Comparison of ENCODE assay signal across 20 mouse cellular contexts in the genomic region with DNA sequence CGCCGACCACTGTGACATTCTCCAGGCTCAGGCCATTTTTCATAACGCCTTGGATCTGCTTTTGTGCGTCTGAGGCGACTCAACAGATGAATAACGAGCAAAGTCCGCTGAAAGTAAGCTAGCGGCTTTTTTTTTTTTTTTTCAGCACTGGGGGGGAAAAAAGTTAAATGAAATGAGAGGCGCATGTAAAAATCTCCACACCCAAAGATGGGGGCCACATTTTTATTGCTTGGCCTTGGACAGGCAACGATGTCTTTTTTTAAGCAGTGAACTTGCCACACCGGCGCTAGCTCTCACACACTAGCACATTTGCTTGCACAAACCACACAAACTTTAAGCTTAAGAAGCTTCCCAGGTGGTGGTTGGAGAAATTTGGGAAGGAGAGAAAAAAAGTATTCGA. TPM values are rescaled to one million over a fixed set of nuclear protein-coding genes. Genes with fewer than 3 reads are reported as not detected.
DNase-seq lines count a peak whose midpoint lies in the region; ATAC-seq and TF ChIP-seq lines count a peak whose summit lies in the region.
"Had no signal": no experiment of that assay in that cellular context is flagged by ENCODE, and none has a peak within 500 bp of the region (broad histone marks: within the 10 kb centered on the region; RNA-seq: fewer than 3 reads in every experiment).

No protein-coding gene starts in this region.

- H3K4me2 ChIP-seq in forebrain, embryonic 14.5 days (ENCODE audit: low read length): peak overlapping the region; percentile 41
- peak overlapping the region; percentile 48 for H3K4me2 ChIP-seq in hindbrain, embryonic 16.5 days (ENCODE audit: low read length)
- H3K4me2 ChIP-seq in midbrain, postnatal 0 days (ENCODE audit: low read depth, low read length, poor library complexity, severe bottlenecking): 0 out of 2 replicates have a peak overlapping the region, but pooled peaks have one; percentile 18

- 0 out of 2 replicates have a peak overlapping the region, but pooled peaks have one; percentile 25 for H3K9ac ChIP-seq in forebrain, embryonic 14.5 days (ENCODE audit: low read length)
- H3K9ac ChIP-seq in hindbrain, embryonic 16.5 days (ENCODE audit: low read depth, low read length): peak overlapping the region; percentile 27; the same call in 1 of the 2 replicates
- no peak overlapping the region for H3K9ac ChIP-seq in midbrain, postnatal 0 days (replicated peaks; ENCODE audit: low read length, poor library complexity, severe bottlenecking)

- no peak for TF ChIP-seq POLR2A in brain, embryonic 14.5 days (IDR thresholded peaks at IDR 0.05; ENCODE audit: borderline replicate concordance, extremely low read depth, insufficient read depth, insufficient read length, poor library complexity, severe bottlenecking)

- 2% methylated on average over 13 of the region's 13 CpGs for WGBS in forebrain, embryonic 14.5 days
- WGBS in hindbrain, embryonic 16.5 days: 6% methylated on average over 13 of the region's 13 CpGs
- WGBS in midbrain, postnatal 0 days: 8% methylated on average over 13 of the region's 13 CpGs

- H3K9me3 ChIP-seq in forebrain, embryonic 14.5 days (replicated peaks; ENCODE audit: control insufficient read depth, low read length): no peaks in the 10 kb centered on the region
- H3K9me3 ChIP-seq in hindbrain, embryonic 16.5 days (ENCODE audit: control insufficient read depth, low read length): no peaks in the 10 kb centered on the region
- no peaks in the 10 kb centered on the region for H3K9me3 ChIP-seq in midbrain, postnatal 0 days (ENCODE audit: low read length)

- no peaks in the 10 kb centered on the region for H3K36me3 ChIP-seq in forebrain, embryonic 14.5 days (ENCODE audit: control insufficient read depth, insufficient read depth, low read length)
- no peaks in the 10 kb centered on the region for H3K36me3 ChIP-seq in hindbrain, embryonic 16.5 days (ENCODE audit: control insufficient read depth, insufficient read depth, low read length)
- no peaks in the 10 kb centered on the region for H3K36me3 ChIP-seq in midbrain, postnatal 0 days (ENCODE audit: insufficient read depth, low read length)

- H3K4me3 ChIP-seq in forebrain, embryonic 14.5 days (ENCODE audit: low read depth, low read length): peak overlapping the region; percentile 16; the same call in 1 of the 2 replicates
- peak overlapping the region; percentile 26; the same call in 1 of the 2 replicates for H3K4me3 ChIP-seq in hindbrain, embryonic 16.5 days (ENCODE audit: low read length)
- no peak overlapping the region for H3K4me3 ChIP-seq in midbrain, postnatal 0 days (ENCODE audit: low read depth, low read length)

- DNase-seq in brain, embryonic 14.5 days (ENCODE audit: low read depth): peak; percentile 69
- DNase-seq in forebrain, embryonic 14.5 days (ENCODE audit: low spot score): no peak
- DNase-seq in midbrain, postnatal 0 days (ENCODE audit: low spot score): no peak
- no peak for DNase-seq in kidney, postnatal 4 days
- no peak for DNase-seq in layer of hippocampus, postnatal 36 days
- DNase-seq in left cerebral cortex, postnatal 4 days: no peak
- DNase-seq: heart, adult 18-20 months; lung, adult 2 months; lung, postnatal 4 days; right cerebral cortex, postnatal 4 days; thymus, postnatal 14 days had no signal

- no peak for ATAC-seq in forebrain, embryonic 14.5 days
- no peak for ATAC-seq in hindbrain, embryonic 16.5 days
- no peak for ATAC-seq in midbrain, postnatal 0 days (ENCODE audit: low FRiP score)
- no peak for ATAC-seq in granulocyte monocyte progenitor cell, adult 5-6 weeks (replicated peaks; ENCODE audit: poor library complexity, severe bottlenecking)

- TF ChIP-seq CTCF in brain, embryonic 14.5 days (IDR thresholded peaks at IDR 0.05; ENCODE audit: borderline replicate concordance, extremely low read depth, insufficient read depth, insufficient read length): no peak
- TF ChIP-seq CTCF in midbrain, postnatal 0 days (IDR thresholded peaks at IDR 0.05): no peak

- H3K27ac ChIP-seq in forebrain, embryonic 14.5 days (ENCODE audit: low read depth, low read length): peak overlapping the region; percentile 48; the same call in 1 of the 2 replicates
- peak overlapping the region; percentile 62 for H3K27ac ChIP-seq in hindbrain, embryonic 16.5 days (ENCODE audit: low read depth, low read length)
- H3K27ac ChIP-seq in midbrain, postnatal 0 days (ENCODE audit: low read depth, low read length): no peak overlapping the region

- H3K4me1 ChIP-seq in forebrain, embryonic 14.5 days (ENCODE audit: control insufficient read depth, insufficient read depth, low read length): no peaks in the 10 kb centered on the region
- no peaks in the 10 kb centered on the region for H3K4me1 ChIP-seq in hindbrain, embryonic 16.5 days (ENCODE audit: control insufficient read depth, insufficient read depth, low read depth, low read length)
- H3K4me1 ChIP-seq in midbrain, postnatal 0 days (ENCODE audit: insufficient read depth, low read length): no peaks in the 10 kb centered on the region

- peaks cover 76% of the 10 kb centered on the region for H3K27me3 ChIP-seq in forebrain, embryonic 14.5 days (replicated peaks; ENCODE audit: control insufficient read depth, insufficient read depth, low read length)
- peaks cover 42% of the 10 kb centered on the region for H3K27me3 ChIP-seq in hindbrain, embryonic 16.5 days (replicated peaks; ENCODE audit: control insufficient read depth, insufficient read depth, low read length)
- peaks cover 85% of the 10 kb centered on the region for H3K27me3 ChIP-seq in midbrain, postnatal 0 days (ENCODE audit: insufficient read depth, low read length)

- intact Hi-C loops in left cerebral cortex, postnatal 4 days (cut with DNase I): no loop called here

RNA-seq across cellular contexts. Expression of gene Zic1, which starts 38.6 kb away (rescaled TPM):
- 576 and 642 TPM in 2 replicates for polyA plus RNA-seq in brain, embryonic 14.5 days (2012; rRNA removed)
- polyA plus RNA-seq in forebrain, embryonic 14.5 days (2014; fragmentation: Nextera tagmentation; extraction: Ambion mirVana): 14.4 and 14.8 TPM in 2 replicates
- 11.4 and 14.6 TPM in 2 replicates for polyA plus RNA-seq in hindbrain, embryonic 16.5 days (2015; fragmentation: Nextera tagmentation; extraction: Ambion mirVana)
- total RNA-seq in midbrain, postnatal 0 days (2014; rRNA removed): 91.8 and 146 TPM in 2 replicates
- 4.1 and 8.2 TPM in 2 replicates for polyA plus RNA-seq in midbrain, postnatal 0 days (2015; fragmentation: Nextera tagmentation; extraction: Ambion mirVana)
- not detected in 2 replicates for total RNA-seq in granulocyte monocyte progenitor cell, adult 5-6 weeks (2014; fragmentation: Nextera tagmentation)
- not detected in 2 replicates for total RNA-seq in granulocyte monocyte progenitor cell, adult 5-6 weeks (2017)
- total RNA-seq in layer of hippocampus, postnatal 36 days (2021): 10 to 100 TPM in 1 of 2 experiments, 1 to 10 TPM in 1; 9.2 to 13.7 TPM
- total RNA-seq in left cerebral cortex, postnatal 4 days (2021): 10 to 100 TPM; 21.4 to 28.8 TPM
- total RNA-seq: adrenal gland, adult 18-20 months; heart, adult 18-20 months; liver, adult 2 months had no signal
- polyA plus RNA-seq: intestine, embryonic 14.5 days; liver, adult 2 months; stomach, embryonic 14.5 days had no signal

RNA-seq across cellular contexts. Expression of gene Zic4, which starts 42.0 kb away (rescaled TPM):
- polyA plus RNA-seq in brain, embryonic 14.5 days (2012; rRNA removed): 89.6 and 91.1 TPM in 2 replicates
- 45.1 and 56.3 TPM in 2 replicates for polyA plus RNA-seq in forebrain, embryonic 14.5 days (2014; fragmentation: Nextera tagmentation; extraction: Ambion mirVana)
- polyA plus RNA-seq in hindbrain, embryonic 16.5 days (2015; fragmentation: Nextera tagmentation; extraction: Ambion mirVana): 62.4 and 67.4 TPM in 2 replicates
- total RNA-seq in midbrain, postnatal 0 days (2014; rRNA removed): 54.7 and 73.4 TPM in 2 replicates
- polyA plus RNA-seq in midbrain, postnatal 0 days (2015; fragmentation: Nextera tagmentation; extraction: Ambion mirVana): 22.2 and 33.5 TPM in 2 replicates
- total RNA-seq in granulocyte monocyte progenitor cell, adult 5-6 weeks (2014; fragmentation: Nextera tagmentation): not detected in 2 replicates
- not detected in 2 replicates for total RNA-seq in granulocyte monocyte progenitor cell, adult 5-6 weeks (2017)
- 1 to 10 TPM; 2.8 to 4.4 TPM for total RNA-seq in layer of hippocampus, postnatal 36 days (2021)
- 1 to 10 TPM; 9.4 to 10.0 TPM for total RNA-seq in left cerebral cortex, postnatal 4 days (2021)
- total RNA-seq: adrenal gland, adult 18-20 months; ES-E14; heart, adult 18-20 months; liver, adult 2 months had no signal
- polyA plus RNA-seq: heart, embryonic 16.5 days; intestine, embryonic 14.5 days; kidney, embryonic 14.5 days; liver, adult 2 months; lung, adult 2 months; stomach, embryonic 14.5 days had no signal

Comparison
In these comparisons a context has a peak if more than half of its experiments do, and no peak if none do; other contexts are left out.
1. RNA of gene Zic1, which starts 38.6 kb away (total RNA-seq): 91.8 to 146 TPM in midbrain, postnatal 0 days, 21.4 to 28.8 TPM in left cerebral cortex, postnatal 4 days and 9.2 to 13.7 TPM in layer of hippocampus, postnatal 36 days; not detected in granulocyte monocyte progenitor cell, adult 5-6 weeks; every median in the first group is over 10 times any median in the second.
2. Peak in every context shown above with its lines, with median percentiles within 50 percentile points of each other: H3K4me2 ChIP-seq.